Mouse (Mus musculus): ENCODE results near the gene Gemin4.

DNA sequence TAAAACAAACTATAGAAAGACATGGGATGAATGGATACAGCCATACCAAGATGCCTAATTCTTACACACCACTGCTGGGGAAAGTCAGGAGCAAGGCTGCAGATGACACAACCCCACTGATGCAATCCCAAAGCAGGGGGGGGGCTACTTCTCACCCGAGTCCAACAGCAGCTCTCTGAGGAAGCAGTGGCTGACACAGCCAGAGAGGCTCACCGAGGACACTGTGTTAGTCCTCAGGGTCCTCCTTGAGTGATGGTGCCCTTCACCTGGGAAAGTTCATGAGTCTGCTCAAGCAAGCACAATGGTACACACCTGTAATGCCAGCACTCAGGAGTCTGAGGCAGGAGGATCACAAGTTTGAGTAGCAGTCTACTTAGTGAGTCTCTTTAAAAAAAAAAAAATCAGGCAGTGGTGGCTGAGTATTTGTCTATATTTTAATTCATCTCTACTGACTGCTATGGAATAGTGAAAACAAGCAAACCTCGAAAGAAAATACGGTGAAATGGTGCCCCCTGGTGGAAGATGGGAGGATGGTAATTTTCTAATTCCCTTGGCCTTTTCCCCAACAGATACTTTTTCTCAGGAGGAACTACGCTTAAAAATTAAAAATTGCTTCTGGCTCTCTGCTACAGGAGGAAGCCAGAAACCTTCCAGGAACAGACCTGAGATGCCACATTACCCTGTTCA is 50.2 kb downstream of the Gemin4 start:
- TF ChIP-seq POLR2A (IDR thresholded peaks at IDR 0.05; ENCODE audit: control insufficient read depth, extremely low read depth, insufficient read depth, low read length, poor library complexity): no peak
- TF ChIP-seq CTCF (IDR thresholded peaks at IDR 0.05; ENCODE audit: borderline replicate concordance, control insufficient read depth, extremely low read depth, insufficient read depth, low read length, poor library complexity): no peak

All from thymus, adult 2 months (tissue).